Mouse (Mus musculus) olfactory bulb, adult 2 months (tissue): ENCODE data around the gene Chrna9.

Experiments
- CTCF ChIP-seq: fragments of 200-500 bp; IDR thresholded peaks from 2 replicates; pipeline ENCODE4 v1.5.1; 2012; ENCODE audit warnings: low read depth, mild to moderate bottlenecking, low read length, moderate library complexity; ENCODE audit not compliant: insufficient read depth
- POLR2A ChIP-seq: fragments of 200-500 bp; IDR thresholded peaks from 2 replicates; pipeline ENCODE4 v1.6.1; 2012; ENCODE audit warnings: mild to moderate bottlenecking, low read depth, low read length, moderate library complexity; ENCODE audit not compliant: insufficient read depth

GRCm38 (mm10) chr5:65986426-65986825 lies 51.7 kb downstream of the Chrna9 start:
- TF ChIP-seq POLR2A, result no peak
- no peak for TF ChIP-seq CTCF
